Mouse (Mus musculus) right cerebral cortex, adult 18-20 months (tissue): ENCODE results near the gene Trp53inp2.

ENCODE experiments used
- DNase-seq: peaks from one replicate; pipeline ENCODE4 v3.0.0; 2022; ENCODE audit warnings: mixed read lengths

The Trp53inp2 gene

DNA sequence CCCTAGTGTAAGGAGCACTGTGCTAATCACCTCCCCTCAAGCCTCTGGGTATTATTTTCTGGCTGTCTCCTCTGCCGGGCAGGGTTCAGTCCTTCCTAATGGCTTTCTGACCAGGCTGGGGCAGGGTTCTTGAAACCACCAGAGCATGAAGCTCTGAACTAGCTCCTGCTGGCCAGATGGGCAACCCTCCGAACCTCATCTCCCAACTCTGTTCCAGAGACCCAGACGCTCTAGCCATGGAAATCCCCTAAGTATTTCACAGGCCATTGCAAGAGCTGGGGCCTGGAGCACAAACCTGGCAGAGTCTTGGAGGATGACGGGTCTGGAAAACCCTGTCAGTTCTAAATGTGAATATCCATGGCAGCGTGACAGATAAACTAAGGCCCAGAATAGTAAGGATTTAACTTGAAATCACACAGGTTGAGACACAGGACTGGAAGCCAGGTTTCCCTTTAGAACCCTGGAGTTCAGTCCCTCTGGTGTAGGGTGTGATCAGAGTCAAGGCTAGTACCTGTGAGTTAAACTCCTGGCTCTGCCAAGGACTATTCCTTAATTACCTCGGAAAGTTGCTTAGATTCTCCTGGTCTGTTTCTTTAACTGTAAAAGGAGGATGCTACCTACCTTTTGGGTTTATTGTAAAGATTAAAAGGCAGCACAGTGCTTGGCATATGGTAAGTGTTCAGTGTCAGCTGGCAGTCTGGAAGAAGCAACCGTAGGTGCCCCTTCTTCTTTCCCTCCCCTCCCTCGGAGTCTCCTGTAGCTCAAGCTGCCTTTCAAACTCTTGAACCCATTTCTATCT, at the start of gene Trp53inp2:
Trp53inp2 (plus strand) TSS at position 799 of the 799 bp plus-strand sequence.
- DNase-seq, result no peak

DNA sequence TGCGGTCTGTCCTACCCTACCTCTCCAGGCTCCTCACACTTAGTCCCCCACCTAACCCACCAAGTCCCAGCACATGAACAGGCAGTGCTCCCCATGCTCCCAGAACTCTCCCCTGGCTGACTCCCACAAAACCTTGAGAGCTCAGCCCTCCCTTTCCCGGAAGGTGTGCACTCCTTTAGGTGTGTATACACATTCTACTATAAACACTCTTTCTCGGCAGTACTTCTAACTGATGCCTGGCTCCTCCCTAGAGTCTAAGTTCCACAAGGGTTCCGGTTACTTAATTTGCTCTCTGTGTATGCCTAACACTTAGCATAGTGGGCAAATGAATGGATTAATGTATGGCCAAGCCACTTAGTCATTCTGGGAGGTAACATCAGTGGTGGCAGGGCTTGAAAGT, 49.5 kb upstream of the Trp53inp2 start:
- no peak for DNase-seq

DNA sequence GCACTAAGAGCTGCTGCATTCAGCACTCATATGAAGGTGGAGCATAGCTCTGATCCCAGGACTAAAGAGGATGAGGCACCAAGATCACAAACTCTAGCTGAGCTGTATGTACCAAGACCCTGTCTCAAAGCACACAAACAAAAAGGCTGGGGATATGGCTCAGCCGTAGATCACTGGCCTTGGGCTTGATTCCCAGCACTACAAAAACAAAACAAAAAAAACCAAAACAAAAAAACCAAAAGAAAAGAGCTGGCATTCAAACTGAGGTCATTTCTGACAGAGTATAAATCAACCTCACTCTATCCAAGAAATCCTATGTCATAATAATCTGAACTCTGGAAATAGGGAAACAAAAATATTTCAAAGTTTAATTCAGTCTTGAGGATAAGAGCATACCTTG, 47.4 kb upstream of the Trp53inp2 start:
- no peak for DNase-seq

DNA sequence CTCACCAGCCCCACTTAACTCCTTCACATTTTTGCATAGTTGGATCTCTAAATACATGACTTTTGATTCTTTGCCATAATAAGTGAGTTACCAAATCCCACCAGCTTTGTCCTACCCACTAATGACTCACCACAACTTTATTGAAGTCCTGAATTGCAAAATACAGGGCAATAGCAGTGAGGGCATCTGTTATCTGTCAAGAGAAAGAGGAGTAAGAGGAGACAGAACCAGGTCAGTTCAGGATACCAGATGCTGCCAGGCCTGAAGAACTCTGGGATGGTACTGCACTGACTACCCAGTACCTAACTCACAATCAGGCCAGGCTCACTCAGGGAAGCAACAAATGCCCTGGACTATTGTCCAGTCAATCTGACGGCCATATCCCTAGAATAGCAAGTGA, 45.6 kb upstream of the Trp53inp2 start:
- DNase-seq, result no peak

DNA sequence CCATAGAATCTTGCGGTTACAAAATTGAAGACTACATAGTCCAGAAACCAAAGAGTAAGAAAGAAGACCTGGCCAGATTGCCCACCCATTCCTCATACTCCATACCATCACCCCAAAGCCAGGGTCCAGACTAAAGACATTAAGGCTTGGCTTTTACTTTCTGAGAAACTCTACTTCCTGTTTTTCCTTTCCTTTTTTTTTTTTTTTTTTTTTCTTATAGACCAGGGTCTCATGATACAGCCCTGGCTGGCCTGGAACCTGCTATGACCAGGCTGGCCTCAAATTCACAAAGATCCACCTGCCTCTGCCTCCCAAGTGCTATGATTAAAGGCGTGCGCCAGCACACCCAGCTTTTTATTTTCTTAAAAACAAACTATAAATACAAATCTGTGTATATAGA, 44.6 kb upstream of the Trp53inp2 start:
- no peak for DNase-seq

- no peak for DNase-seq
These were observed 40.7 kb upstream of the Trp53inp2 start for GRCm38 (mm10) chr2:155340166-155340565.

- no peak for DNase-seq
These were observed 34.2 kb upstream of the Trp53inp2 start for GRCm38 (mm10) chr2:155346670-155347069.

DNA sequence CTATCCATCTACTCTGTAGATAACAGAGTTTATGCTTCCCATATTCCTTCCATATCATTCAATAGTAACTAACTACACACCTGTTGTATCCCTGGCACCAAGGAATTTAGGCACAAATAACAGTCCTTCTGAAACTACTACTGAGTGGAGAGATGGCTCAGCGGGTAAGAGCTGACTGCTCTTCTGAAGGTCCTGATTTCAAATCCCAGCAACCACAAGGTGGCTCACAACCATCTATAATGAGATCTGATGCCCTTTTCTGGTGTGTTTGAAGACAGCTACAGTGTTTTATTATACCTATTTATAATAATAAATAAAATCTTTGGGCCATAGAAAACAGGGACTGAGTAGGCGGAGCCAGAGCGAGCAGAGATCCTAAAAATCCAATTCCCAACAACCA, 26.5 kb upstream of the Trp53inp2 start:
- DNase-seq, result no peak

GRCm38 (mm10) chr2:155356971-155357591, 23.8 kb upstream of the Trp53inp2 start, which contains the start of gene Pigu:
Gene Pigu, minus strand, starts transcription at chr2:155357430.
- DNase-seq, result peak; percentile 98

DNA sequence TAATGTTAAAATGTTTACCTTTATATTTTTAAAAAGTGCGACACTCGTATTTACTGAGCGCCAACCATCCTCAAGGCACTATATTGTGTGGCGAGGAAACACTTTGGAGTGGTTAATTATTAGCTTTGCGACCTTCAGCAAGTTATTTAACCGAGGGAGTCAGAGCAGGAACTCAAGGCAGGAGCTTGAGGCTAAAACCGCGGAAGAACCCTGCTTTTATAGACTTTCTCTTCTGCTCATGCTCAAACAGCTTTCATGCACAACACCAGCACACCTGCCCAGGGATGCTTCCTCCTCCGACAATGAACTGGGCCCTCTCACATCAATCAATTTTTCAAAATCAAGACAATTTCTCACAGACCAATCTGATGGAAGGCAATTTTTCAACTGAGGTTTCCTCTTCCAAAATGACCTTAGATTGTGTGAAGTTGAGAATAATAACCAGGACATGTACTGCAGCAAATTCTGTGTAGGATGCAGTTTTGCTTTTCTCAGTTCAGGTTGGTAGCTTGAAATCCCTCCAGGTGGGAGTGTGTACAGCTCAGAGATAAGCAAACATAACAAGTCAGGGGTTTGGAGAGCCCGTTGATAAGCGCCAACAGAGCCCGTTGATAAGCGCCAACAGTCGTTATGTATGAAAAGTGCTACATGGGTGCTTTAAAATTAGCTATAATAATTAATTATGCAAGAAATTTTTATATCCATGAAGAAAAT, 23.0 kb upstream of the Trp53inp2 start:
- peak; percentile 17 for DNase-seq

- no peak for DNase-seq
These were observed 13.1 kb upstream of the Trp53inp2 start for GRCm38 (mm10) chr2:155367635-155368284.

DNA sequence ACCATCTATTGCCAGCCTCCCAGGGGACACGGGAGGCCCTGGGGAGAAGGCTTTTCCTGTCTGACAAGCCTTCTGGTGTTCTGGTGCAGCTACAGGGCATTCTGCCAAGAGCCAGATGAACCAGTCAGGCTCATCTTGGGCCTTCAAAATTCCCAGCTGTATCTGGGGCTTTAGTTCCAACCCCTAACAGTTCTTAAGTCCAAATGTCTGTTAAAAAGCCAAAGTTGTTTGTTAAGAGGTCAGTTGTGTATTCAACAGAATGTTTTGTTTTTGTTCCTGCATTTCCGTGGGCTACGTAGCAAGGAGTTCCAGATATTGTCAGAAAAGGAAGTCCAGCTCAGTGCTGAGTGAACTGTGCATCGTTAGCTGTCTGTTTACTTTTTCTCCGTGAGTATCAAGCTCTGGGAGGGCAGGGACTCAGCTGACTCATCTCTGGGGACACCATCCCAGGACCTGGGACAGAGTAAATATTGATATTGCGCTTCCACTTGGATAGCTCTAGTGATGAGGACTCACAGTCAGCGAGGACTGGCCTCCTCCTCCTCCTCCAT, 11.5 kb upstream of the Trp53inp2 start:
- no peak for DNase-seq

GRCm38 (mm10) chr2:155372451-155372850, 8.4 kb upstream of the Trp53inp2 start:
- no peak for DNase-seq

DNA sequence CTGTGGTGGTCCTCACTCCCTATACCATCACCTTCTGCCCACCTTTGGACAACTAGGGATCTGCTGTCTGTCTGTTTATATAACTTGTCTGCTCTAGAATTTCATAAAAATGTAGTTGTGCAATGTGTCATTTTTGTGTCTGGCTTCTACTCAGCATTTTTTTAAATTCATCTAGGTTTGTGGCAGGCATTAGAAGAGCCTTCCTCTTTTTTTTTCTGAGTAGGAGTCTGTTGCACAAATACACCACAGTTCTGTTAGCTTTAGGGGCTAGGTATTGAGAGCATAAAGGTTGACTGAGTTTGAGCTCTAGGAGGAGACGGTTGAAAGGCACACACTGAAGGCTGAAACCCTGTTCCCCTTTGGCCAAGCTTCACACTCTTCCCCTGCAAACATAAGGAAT, 7.6 kb upstream of the Trp53inp2 start:
- no peak for DNase-seq

DNA sequence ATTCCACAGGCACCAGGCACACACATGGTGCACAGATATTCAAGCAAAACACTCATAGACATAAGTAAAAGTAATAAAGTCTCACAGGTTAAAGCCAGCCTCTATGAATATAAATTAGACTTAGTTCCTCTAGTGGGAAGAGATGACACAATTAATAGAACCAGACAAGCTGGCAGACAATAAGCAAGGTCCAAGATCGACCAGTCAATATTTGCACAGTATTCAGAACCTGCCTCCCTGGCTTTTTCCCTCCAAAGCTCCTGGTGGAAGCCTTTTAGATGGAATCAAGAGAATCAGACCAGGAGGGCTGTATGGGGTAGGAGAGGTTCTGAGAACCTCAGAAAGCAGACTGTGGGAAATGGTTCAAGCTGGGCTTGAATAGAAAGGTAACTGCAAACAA, 7.0 kb upstream of the Trp53inp2 start:
- DNase-seq, result no peak

DNA sequence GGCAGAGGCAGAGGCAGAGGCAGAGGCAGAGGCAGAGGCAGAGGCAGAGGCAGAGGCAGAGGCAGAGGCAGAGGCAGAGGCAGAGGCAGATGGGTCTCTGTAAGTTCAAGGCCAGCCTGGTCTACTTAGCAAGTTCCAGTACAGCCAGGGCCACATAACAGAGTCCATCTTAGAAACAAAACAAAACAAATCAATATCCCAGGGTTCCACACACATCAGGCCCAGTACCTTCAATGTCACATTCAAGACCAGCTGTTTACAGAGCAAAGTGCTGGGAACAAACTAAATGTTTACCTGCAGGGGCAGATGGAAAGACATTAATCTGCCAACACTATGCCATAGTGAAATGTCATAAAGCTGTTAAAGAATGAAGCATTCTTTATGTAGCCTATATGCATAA, 6.3 kb upstream of the Trp53inp2 start:
- no peak for DNase-seq

DNA sequence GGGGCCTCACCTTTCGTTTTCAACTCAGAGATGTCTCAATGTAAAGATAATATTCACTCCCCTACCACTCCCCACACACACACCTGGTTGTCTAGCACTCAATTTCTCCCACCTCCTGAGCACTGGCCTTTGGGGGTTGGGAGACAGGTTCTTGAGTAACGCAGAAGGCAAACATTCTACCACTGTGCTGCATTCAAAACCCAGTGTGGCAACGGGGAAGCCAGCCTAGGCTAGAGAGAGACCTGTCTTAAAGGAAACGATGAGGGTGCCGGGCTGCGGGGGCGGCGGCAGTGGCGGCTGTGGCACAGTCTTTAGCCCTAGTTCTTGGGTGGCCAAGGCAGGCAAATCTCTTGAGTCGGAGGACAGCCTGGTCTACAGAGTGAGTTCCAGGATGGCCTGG, 4.7 kb upstream of the Trp53inp2 start:
- no peak for DNase-seq

GRCm38 (mm10) chr2:155381060-155381437, 190 bp downstream of the Trp53inp2 start:
- DNase-seq, result no peak

GRCm38 (mm10) chr2:155381643-155382331, 928 bp downstream of the Trp53inp2 start:
- DNase-seq, result peak; percentile 98

GRCm38 (mm10) chr2:155382332-155382700, 1.5 kb downstream of the Trp53inp2 start:
- DNase-seq, result no peak

- DNase-seq, result peak; percentile 35
These were observed 2.1 kb downstream of the Trp53inp2 start for GRCm38 (mm10) chr2:155382791-155383438.

DNA sequence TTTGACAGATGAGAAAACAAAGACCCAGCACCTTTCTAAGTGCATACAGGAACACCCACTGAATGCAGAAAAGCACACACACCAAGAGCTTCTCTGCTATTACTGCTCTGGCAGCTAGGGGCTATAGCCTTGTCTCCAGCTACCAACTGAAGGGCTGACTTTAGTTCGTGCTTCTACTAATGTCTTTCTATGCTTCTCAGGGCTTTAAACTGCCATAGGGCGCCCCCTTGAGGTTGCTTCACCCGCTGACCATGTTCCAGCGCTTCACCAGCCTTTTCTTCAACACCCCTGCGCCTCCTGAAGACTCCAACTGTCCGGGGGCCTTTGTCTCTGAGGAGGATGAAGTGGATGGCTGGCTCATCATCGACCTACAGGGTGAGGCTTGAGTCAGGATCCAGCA, 4.2 kb downstream of the Trp53inp2 start:
- DNase-seq, result peak; percentile 78
